Mouse (Mus musculus): ENCODE measurements around the gene Stag3. TPM values are rescaled to one million over a fixed set of nuclear protein-coding genes. Genes with fewer than 3 reads are reported as not detected.
A peak's percentile ranks its signal among the peaks of the same experiment; 100 is the strongest.

Gene Stag3
- total RNA-seq (2022) = 1 to 10 TPM in 2 of 4 experiments, under 1 TPM in 2; 0.36 to 1.2 (median 0.89) TPM

GRCm38 (mm10) chr5:138279585-138280424, at the start of gene Stag3, which contains the start of the genes Gm43720 and Gpc2:
Gene Stag3, plus strand, starts transcription at chr5:138280240.
Gene Gm43720, minus strand, starts transcription at chr5:138279958.
Gene Gpc2, minus strand, starts transcription at chr5:138280005.
- DNase-seq (ENCODE audit: low spot score in 2 of 2) = peak; percentile 50 to 67

- DNase-seq (ENCODE audit: low spot score in 2 of 2) = no peak
These were observed 46.3 kb upstream of the Stag3 start for GRCm38 (mm10) chr5:138233778-138234177.

- no peak for DNase-seq (ENCODE audit: low spot score in 2 of 2)
These were observed 45.8 kb upstream of the Stag3 start for GRCm38 (mm10) chr5:138234224-138234623.

GRCm38 (mm10) chr5:138241511-138241910, 38.5 kb upstream of the Stag3 start:
- no peak for DNase-seq (ENCODE audit: low spot score in 2 of 2)

GRCm38 (mm10) chr5:138251144-138251543, 28.9 kb upstream of the Stag3 start:
- no peak for DNase-seq (ENCODE audit: low spot score in 2 of 2)

- DNase-seq (ENCODE audit: low spot score in 2 of 2) = no peak
These were observed 27.0 kb upstream of the Stag3 start for GRCm38 (mm10) chr5:138253061-138253460.

- peak; percentile 84 to 98 for DNase-seq (ENCODE audit: low spot score in 2 of 2)
These were observed 24.5 kb upstream of the Stag3 start, which contains the start of gene Lamtor4 for GRCm38 (mm10) chr5:138255353-138256093. Gene Lamtor4, plus strand, starts transcription at chr5:138255482.

GRCm38 (mm10) chr5:138256094-138256467, 24.0 kb upstream of the Stag3 start:
- no peak for DNase-seq (ENCODE audit: low spot score in 2 of 2)

- no peak for DNase-seq (ENCODE audit: low spot score in 2 of 2)
These were observed 23.0 kb upstream of the Stag3 start for GRCm38 (mm10) chr5:138256966-138257584.

- no peak for DNase-seq (ENCODE audit: low spot score in 2 of 2)
These were observed 22.5 kb upstream of the Stag3 start for GRCm38 (mm10) chr5:138257585-138257978.

GRCm38 (mm10) chr5:138258078-138258477, 22.0 kb upstream of the Stag3 start:
- DNase-seq (ENCODE audit: low spot score in 2 of 2) = no peak

GRCm38 (mm10) chr5:138258542-138258941, 21.5 kb upstream of the Stag3 start:
- no peak for DNase-seq (ENCODE audit: low spot score in 2 of 2)

- DNase-seq (ENCODE audit: low spot score in 2 of 2) = no peak
These were observed 21.0 kb upstream of the Stag3 start for GRCm38 (mm10) chr5:138258993-138259392.

GRCm38 (mm10) chr5:138260051-138260450, 20.0 kb upstream of the Stag3 start:
- no peak for DNase-seq (ENCODE audit: low spot score in 2 of 2)

- no peak for DNase-seq (ENCODE audit: low spot score in 2 of 2)
These were observed 19.2 kb upstream of the Stag3 start for GRCm38 (mm10) chr5:138260834-138261233.

- DNase-seq (ENCODE audit: low spot score in 2 of 2) = no peak
These were observed 18.0 kb upstream of the Stag3 start for GRCm38 (mm10) chr5:138262001-138262400.

- no peak for DNase-seq (ENCODE audit: low spot score in 2 of 2)
These were observed 17.3 kb upstream of the Stag3 start for GRCm38 (mm10) chr5:138262582-138263240.

- DNase-seq (ENCODE audit: low spot score in 2 of 2) = peak; percentile 78 to 89
These were observed 16.5 kb upstream of the Stag3 start, which contains the start of gene BC037034 for GRCm38 (mm10) chr5:138263260-138264206. Gene BC037034, minus strand, starts transcription at chr5:138264033.

- DNase-seq (ENCODE audit: low spot score in 2 of 2) = no peak
These were observed 15.8 kb upstream of the Stag3 start for GRCm38 (mm10) chr5:138264207-138264578.

- DNase-seq (ENCODE audit: low spot score in 2 of 2) = peak in 1 of 2 experiments; percentile 5
These were observed 14.3 kb upstream of the Stag3 start for GRCm38 (mm10) chr5:138265712-138266111.
